Mouse (Mus musculus) liver, embryonic 14.5 days (tissue): ENCODE measurements around the gene Gm8439.

Experiments used
- CTCF ChIP-seq: IDR thresholded peaks from 2 replicates; pipeline ENCODE4 v1.5.1; 2016; ENCODE audit warnings: antibody characterized with exemption, low read depth, control low read depth
- EP300 ChIP-seq: IDR thresholded peaks from 2 replicates; pipeline ENCODE4 v1.6.1; 2016; ENCODE audit warnings: antibody characterized with exemption, low read depth

GRCm38 (mm10) chr4:120615528-120616081 lies 27.1 kb downstream of the Gm8439 start:
- TF ChIP-seq CTCF (no peak), EP300 (no peak)
